Mouse (Mus musculus) MEL (cell line): ENCODE data around the gene Mpi. TPM values are rescaled to one million over a fixed set of nuclear protein-coding genes. Genes with fewer than 3 reads are reported as not detected.

Experiments
- DNase-seq: peaks from one replicate; pipeline ENCODE4 v3.0.0; 2011; ENCODE audit warnings: low read depth, low spot score
- H3K27ac ChIP-seq: 2 replicates; pipeline ENCODE4 v1.5.1; 2012; ENCODE audit warnings: low read depth, mild to moderate bottlenecking, control low read depth, low read length, moderate library complexity; ENCODE audit not compliant: control insufficient read depth
- H3K27me3 ChIP-seq, 2 experiments: fragments of 150-350 bp in 1 of 2; sonication (generic) in 1 of 2; 2 replicates each; pipeline ENCODE4 v1.6.1; 2012; ENCODE audit warnings: low read length in 2 of 2, mild to moderate bottlenecking in 2 of 2, improper control_type of control experiment in 1 of 2, moderate library complexity in 1 of 2; ENCODE audit not compliant: insufficient read depth in 2 of 2, control insufficient read depth in 1 of 2
- H3K36me3 ChIP-seq, 2 experiments: 2 replicates each; pipeline ENCODE4 v1.6.1; 2012 to 2014; ENCODE audit warnings: low read length in 2 of 2, improper control_type of control experiment in 1 of 2, inconsistent platforms in 1 of 2, mild to moderate bottlenecking in 1 of 2; ENCODE audit not compliant: insufficient read depth in 2 of 2, control insufficient read depth in 1 of 2
- H3K4me1 ChIP-seq, 2 experiments: fragments of 150-350 bp in 1 of 2; sonication (generic) in 1 of 2; 2 replicates each; pipeline ENCODE4 v1.6.1; 2012; ENCODE audit warnings: low read length in 2 of 2, improper control_type of control experiment in 1 of 2, mild to moderate bottlenecking in 1 of 2; ENCODE audit not compliant: insufficient read depth in 2 of 2, control insufficient read depth in 1 of 2
- H3K4me3 ChIP-seq, 2 experiments: fragments of 150-350 bp in 1 of 2; sonication (generic) in 1 of 2; 2 replicates each; pipeline ENCODE4 v1.5.1; 2012; ENCODE audit warnings: low read depth in 2 of 2, low read length in 2 of 2, mild to moderate bottlenecking in 2 of 2, moderate library complexity in 2 of 2, control low read depth in 1 of 2, improper control_type of control experiment in 1 of 2; ENCODE audit not compliant: control insufficient read depth in 1 of 2, insufficient read depth in 1 of 2
- H3K79me2 ChIP-seq: 2 replicates; pipeline ENCODE4 v1.6.1; 2012; ENCODE audit warnings: mild to moderate bottlenecking, low read length, moderate library complexity; ENCODE audit not compliant: control insufficient read depth, poor library complexity, insufficient read depth
- H3K9ac ChIP-seq: 2 replicates; pipeline ENCODE4 v1.6.1; 2012; ENCODE audit warnings: low read depth, mild to moderate bottlenecking, control low read depth, low read length, moderate library complexity; ENCODE audit not compliant: control insufficient read depth, poor library complexity, severe bottlenecking
- H3K9me3 ChIP-seq: fragments of 150-350 bp; sonication (generic); replicated peaks from 2 replicates; pipeline ENCODE4 v1.6.1; 2012; ENCODE audit warnings: mild to moderate bottlenecking, low read length, improper control_type of control experiment, moderate library complexity; ENCODE audit not compliant: insufficient read depth
- BHLHE40 ChIP-seq: IDR thresholded peaks from 2 replicates; pipeline ENCODE4 v1.6.1; 2012; ENCODE audit warnings: low read depth, mild to moderate bottlenecking, inconsistent platforms, low read length, improper control_type of control experiment, borderline replicate concordance
- CHD1 ChIP-seq: IDR thresholded peaks from 2 replicates; pipeline ENCODE4 v1.6.1; 2012; ENCODE audit warnings: low read depth, mild to moderate bottlenecking, inconsistent platforms, low read length, improper control_type of control experiment
- CHD2 ChIP-seq: IDR thresholded peaks from 2 replicates; pipeline ENCODE4 v1.6.1; 2011; ENCODE audit warnings: low read length, improper control_type of control experiment
- CTCF ChIP-seq, 3 experiments: IDR thresholded peaks in 2 of 3; conservative IDR thresholded peaks in 1 of 3; 2 replicates each; pipeline ENCODE4 v1.5.1; 2011 to 2012; ENCODE audit warnings: low read length in 3 of 3, low read depth in 2 of 3, mild to moderate bottlenecking in 2 of 3, improper control_type of control experiment in 1 of 3, inconsistent platforms in 1 of 3, mixed read lengths in 1 of 3, moderate library complexity in 1 of 3; ENCODE audit not compliant: control insufficient read depth in 1 of 3, insufficient read depth in 1 of 3, poor library complexity in 1 of 3, severe bottlenecking in 1 of 3
- ELF1 ChIP-seq: IDR thresholded peaks from 2 replicates; pipeline ENCODE4 v1.6.1; 2014; ENCODE audit warnings: low read depth, mild to moderate bottlenecking, inconsistent platforms, low read length, improper control_type of control experiment, moderate library complexity
- ETS1 ChIP-seq: IDR thresholded peaks from 2 replicates; pipeline ENCODE4 v1.6.1; 2012; ENCODE audit warnings: low read depth, mild to moderate bottlenecking, inconsistent platforms, low read length, improper control_type of control experiment, moderate library complexity
- GABPA ChIP-seq: IDR thresholded peaks from 2 replicates; pipeline ENCODE4 v1.6.1; 2012; ENCODE audit warnings: low read depth, mild to moderate bottlenecking, inconsistent platforms, low read length, improper control_type of control experiment, moderate library complexity
- GATA1 ChIP-seq: IDR thresholded peaks from 2 replicates; pipeline ENCODE4 v1.6.1; 2011; ENCODE audit warnings: low read depth, low read length, improper control_type of control experiment
- HCFC1 ChIP-seq: IDR thresholded peaks from 2 replicates; pipeline ENCODE4 v1.6.1; 2012; ENCODE audit warnings: low read depth, mild to moderate bottlenecking, inconsistent platforms, low read length, improper control_type of control experiment, moderate library complexity
- MAFK ChIP-seq: IDR thresholded peaks from 2 replicates; pipeline ENCODE4 v1.6.1; 2011; ENCODE audit warnings: low read depth, mild to moderate bottlenecking, low read length, improper control_type of control experiment, borderline replicate concordance
- MAX ChIP-seq: IDR thresholded peaks from 2 replicates; pipeline ENCODE4 v1.6.1; 2011; ENCODE audit warnings: low read length, improper control_type of control experiment
- MEF2A ChIP-seq: IDR thresholded peaks from 2 replicates; pipeline ENCODE4 v1.6.1; 2014; ENCODE audit warnings: low read depth, mild to moderate bottlenecking, inconsistent platforms, low read length, improper control_type of control experiment; ENCODE audit not compliant: poor library complexity, insufficient replicate concordance, severe bottlenecking; ENCODE audit errors: extremely low read depth
- MXI1 ChIP-seq: IDR thresholded peaks from 2 replicates; pipeline ENCODE4 v1.6.1; 2011; ENCODE audit warnings: mild to moderate bottlenecking, low read depth, low read length, improper control_type of control experiment
- MYB ChIP-seq: IDR thresholded peaks from 2 replicates; pipeline ENCODE4 v1.6.1; 2011; ENCODE audit warnings: mild to moderate bottlenecking, low read depth, low read length, improper control_type of control experiment
- POLR2A ChIP-seq, 2 experiments: IDR thresholded peaks; 2 replicates each; pipeline ENCODE4 v1.6.1; 2011 to 2012; ENCODE audit warnings: low read length in 2 of 2, mild to moderate bottlenecking in 2 of 2, control low read depth in 1 of 2, improper control_type of control experiment in 1 of 2, low read depth in 1 of 2, moderate library complexity in 1 of 2; ENCODE audit not compliant: control insufficient read depth in 1 of 2, insufficient read depth in 1 of 2, poor library complexity in 1 of 2
- POLR2AphosphoS2 ChIP-seq: IDR thresholded peaks from 2 replicates; pipeline ENCODE4 v1.6.1; 2011; ENCODE audit warnings: low read length, improper control_type of control experiment
- RAD21 ChIP-seq: IDR thresholded peaks from 2 replicates; pipeline ENCODE4 v1.6.1; 2011; ENCODE audit warnings: mild to moderate bottlenecking, low read depth, low read length, improper control_type of control experiment
- TCF12 ChIP-seq: IDR thresholded peaks from 2 replicates; pipeline ENCODE4 v1.6.1; 2014; ENCODE audit warnings: low read depth, mild to moderate bottlenecking, inconsistent platforms, low read length, improper control_type of control experiment, moderate library complexity
- UBTF ChIP-seq: IDR thresholded peaks from 2 replicates; pipeline ENCODE4 v1.6.1; 2012; ENCODE audit warnings: low read depth, mild to moderate bottlenecking, inconsistent platforms, low read length, improper control_type of control experiment, moderate library complexity, borderline replicate concordance; ENCODE audit not compliant: insufficient read depth
- USF1 ChIP-seq: IDR thresholded peaks from 2 replicates; pipeline ENCODE4 v1.6.1; 2014; ENCODE audit warnings: low read depth, mild to moderate bottlenecking, inconsistent platforms, low read length, improper control_type of control experiment, moderate library complexity
- ZC3H11A ChIP-seq: IDR thresholded peaks from 2 replicates; pipeline ENCODE4 v1.6.1; 2012; ENCODE audit warnings: low read depth, mild to moderate bottlenecking, inconsistent platforms, low read length, improper control_type of control experiment
- polyA plus RNA-seq, 2 experiments: library from polyadenylated mRNA; stranded (reverse) in 1 of 2; unstranded in 1 of 2; fragments of >175 nt in 1 of 2; fragments of >200 nt in 1 of 2; gene quantifications; 2 replicates each; pipeline versions ENCODE4 v1.2.1 to v1.2.4; 2012; ENCODE audit warnings: low replicate concordance in 2 of 2, low read depth in 1 of 2; ENCODE audit not compliant: insufficient read length in 2 of 2, insufficient read depth in 1 of 2, missing spikeins in 1 of 2
- total RNA-seq: library from RNA; depleted of rRNA; stranded (reverse); fragments of 300-350 nt; gene quantifications from 2 replicates; pipeline ENCODE4 v1.2.3, GENCODE M21; 2012

Mpi gene
- total and polyA plus RNA-seq, 3 experiments = 24.3 to 37.7 TPM; not detected in 1

GRCm38 (mm10) chr9:57549186-57549585 lies 3.4 kb downstream of the Mpi start:
- peaks cover 0 to 4% of the 10 kb centered on the region in 2 experiments; a peak in 2 of 4 replicates for H3K36me3 ChIP-seq
- TF ChIP-seq HCFC1 (no peak), ETS1 (no peak), BHLHE40 (no peak), RAD21 (no peak)
- H3K27me3 ChIP-seq = no peaks in the 10 kb centered on the region
- peaks cover 0 to 11% of the 10 kb centered on the region in 2 experiments; a peak in 2 of 4 replicates for H3K4me1 ChIP-seq
- no peaks in the 10 kb centered on the region; the same call in 1 of the 2 replicates for H3K79me2 ChIP-seq
- no peak for DNase-seq
- no peak overlapping the region for H3K4me3 ChIP-seq
- no peak overlapping the region for H3K9ac ChIP-seq
- no peaks in the 10 kb centered on the region for H3K9me3 ChIP-seq
- H3K27ac ChIP-seq = no peak overlapping the region

- Histone ChIP-seq H3K4me3 (no peak overlapping the region), H3K4me1 (peaks cover 0 to 7% of the 10 kb centered on the region in 2 experiments; a peak in 2 of 4 replicates), H3K36me3 (peaks cover 0 to 2% of the 10 kb centered on the region in 2 experiments; a peak in 2 of 4 replicates), H3K79me2 (no peaks in the 10 kb centered on the region; the same call in 1 of the 2 replicates), H3K9ac (no peak overlapping the region), H3K27me3 (no peaks in the 10 kb centered on the region), H3K9me3 (no peaks in the 10 kb centered on the region), H3K27ac (no peak overlapping the region)
- DNase-seq = no peak
- TF ChIP-seq GABPA = no peak
- no peak for TF ChIP-seq MAX
- TF ChIP-seq MAFK = no peak
- no peak for TF ChIP-seq ZC3H11A
- no peak for TF ChIP-seq MEF2A
- no peak for TF ChIP-seq ELF1
- TF ChIP-seq MXI1 = no peak
- no peak for TF ChIP-seq CTCF (IDR thresholded peaks at IDR 0.05 in 2 of 3, conservative IDR thresholded peaks at IDR 0.05 in 1 of 3; ENCODE audit: control insufficient read depth in 1 of 3, insufficient read depth in 1 of 3, low read depth in 2 of 3, low read length in 3 of 3, poor library complexity in 1 of 3, severe bottlenecking in 1 of 3)
- no peak for TF ChIP-seq CHD1
- no peak for TF ChIP-seq MYB
- no peak for TF ChIP-seq TCF12
- TF ChIP-seq GATA1 = no peak
- no peak for TF ChIP-seq USF1
- TF ChIP-seq CHD2 = no peak
- no peak for TF ChIP-seq POLR2A (IDR thresholded peaks at IDR 0.05; ENCODE audit: control insufficient read depth in 1 of 2, insufficient read depth in 1 of 2, low read depth in 1 of 2, low read length in 2 of 2, poor library complexity in 1 of 2)
- no peak for TF ChIP-seq ETS1
- no peak for TF ChIP-seq UBTF
- TF ChIP-seq POLR2AphosphoS2 = no peak
- TF ChIP-seq BHLHE40 = no peak
Measured at GRCm38 (mm10) chr9:57547869-57548268, 4.7 kb downstream of the Mpi start.
